15 mouse cellular contexts compared by ENCODE assay signal in the genomic region with DNA sequence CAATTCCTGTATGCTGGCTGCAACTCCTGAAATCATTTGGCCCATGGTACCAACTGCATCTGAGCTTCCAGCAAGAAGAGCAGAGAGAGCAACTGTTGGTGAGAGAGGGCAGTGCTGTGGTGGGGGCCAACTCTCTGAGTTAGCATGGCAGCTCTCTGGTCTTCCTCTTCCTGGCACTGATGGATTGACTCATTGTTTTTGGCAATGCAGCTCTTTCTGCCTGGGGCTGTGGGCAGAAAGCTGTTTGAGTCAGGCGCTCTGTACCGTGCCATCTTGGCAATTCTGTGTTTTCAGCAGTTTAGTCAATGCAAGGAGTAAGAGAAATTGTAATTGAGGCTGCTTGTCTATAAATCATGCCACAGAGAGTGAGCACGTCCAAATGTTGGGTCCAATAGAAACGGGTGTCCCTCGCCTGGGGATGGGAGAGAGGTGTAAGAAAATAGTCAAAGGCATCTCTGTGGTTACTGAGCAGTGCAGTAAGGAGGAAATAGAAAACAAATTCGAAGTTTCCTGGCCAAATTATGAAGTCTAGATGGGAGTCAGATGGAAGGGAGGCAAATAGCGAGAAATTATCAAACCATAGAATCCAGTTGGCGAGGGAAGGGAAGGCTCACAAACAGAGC.
DNase-seq lines count a peak whose midpoint lies in the region; ATAC-seq lines count a peak whose summit lies in the region.
"Had no signal": no experiment of that assay in that cellular context is flagged by ENCODE, and none has a peak within 500 bp of the region (broad histone marks: within the 10 kb centered on the region; RNA-seq: fewer than 3 reads in every experiment).

No protein-coding gene starts in this region.

- no peak overlapping the region for H3K27ac ChIP-seq in neural tube, embryonic 15.5 days (replicated peaks)
- H3K27ac ChIP-seq: embryonic facial prominence, embryonic 10.5 days; hindbrain, embryonic 12.5 days; kidney, embryonic 15.5 days; limb, embryonic 12.5 days had no signal

- DNase-seq in frontal cortex, postnatal 25 days (ENCODE audit: low spot score in 2 of 2) = no peak
- no peak for DNase-seq in neural tube, embryonic 10.5 days (ENCODE audit: extremely low spot score, low spot score)
- peak; percentile 65 to 73 for DNase-seq in layer of hippocampus, adult 18-20 months (ENCODE audit: low spot score in 2 of 2)
- peak; percentile 4 for DNase-seq in right cerebral cortex, postnatal 14 days
- DNase-seq in heart, postnatal 25 days (ENCODE audit: low spot score) = no peak
- DNase-seq: adrenal gland, postnatal 14 days; liver, postnatal 0 days; thymus, postnatal 4 days had no signal

- no peak overlapping the region for H3K9ac ChIP-seq in neural tube, embryonic 15.5 days (replicated peaks)
- H3K9ac ChIP-seq: hindbrain, embryonic 12.5 days; kidney, embryonic 15.5 days; limb, embryonic 12.5 days; liver, postnatal 0 days had no signal

- no peak overlapping the region for H3K4me2 ChIP-seq in neural tube, embryonic 15.5 days
- H3K4me2 ChIP-seq: hindbrain, embryonic 12.5 days; kidney, embryonic 15.5 days; limb, embryonic 12.5 days had no signal

- H3K27me3 ChIP-seq in neural tube, embryonic 15.5 days (replicated peaks) = no peaks in the 10 kb centered on the region
- H3K27me3 ChIP-seq: hindbrain, embryonic 12.5 days; kidney, embryonic 15.5 days; limb, embryonic 12.5 days had no signal

- intact Hi-C loops in heart, postnatal 25 days (cut with DNase I) = no loop called here

- H3K4me1 ChIP-seq in neural tube, embryonic 15.5 days = no peaks in the 10 kb centered on the region
- H3K4me1 ChIP-seq: embryonic facial prominence, embryonic 10.5 days; hindbrain, embryonic 12.5 days; kidney, embryonic 15.5 days; limb, embryonic 12.5 days had no signal

- no peak overlapping the region for H3K4me3 ChIP-seq in neural tube, embryonic 15.5 days (replicated peaks)
- H3K4me3 ChIP-seq: embryonic facial prominence, embryonic 10.5 days; hindbrain, embryonic 12.5 days; kidney, embryonic 15.5 days; limb, embryonic 12.5 days had no signal

- H3K9me3 ChIP-seq in neural tube, embryonic 15.5 days (replicated peaks) = no peaks in the 10 kb centered on the region
- H3K9me3 ChIP-seq: embryonic facial prominence, embryonic 10.5 days; hindbrain, embryonic 12.5 days; kidney, embryonic 15.5 days; limb, embryonic 12.5 days had no signal

- no peaks in the 10 kb centered on the region for H3K36me3 ChIP-seq in neural tube, embryonic 15.5 days
- H3K36me3 ChIP-seq: embryonic facial prominence, embryonic 10.5 days; hindbrain, embryonic 12.5 days; kidney, embryonic 15.5 days; limb, embryonic 12.5 days had no signal

- 61% methylated on average over 8 of the region's 8 CpGs for WGBS in neural tube, embryonic 15.5 days

- peak; percentile 89 for ATAC-seq in frontal cortex, adult (ENCODE audit: low TSS enrichment)
- ATAC-seq in neural tube, embryonic 15.5 days (ENCODE audit: low FRiP score) = peak; percentile 45; the same call in 1 of the 2 replicates
- ATAC-seq in CD4-positive, CD25-positive, alpha-beta regulatory T cell, adult 4 months = no peak
- ATAC-seq: liver, postnatal 0 days had no signal

Comparison
In these comparisons a context has a peak if more than half of its experiments do, and no peak if none do; other contexts are left out.
1. DNase-seq: peak in layer of hippocampus, adult 18-20 months (2 of 2) and right cerebral cortex, postnatal 14 days (single experiment); none in frontal cortex, postnatal 25 days (0 of 2), neural tube, embryonic 10.5 days (single experiment) and heart, postnatal 25 days (single experiment).